Mouse (Mus musculus) kidney, embryonic 14.5 days (tissue): ENCODE measurements around the gene Gmpr2. TPM values are rescaled to one million over a fixed set of nuclear protein-coding genes. Genes with fewer than 3 reads are reported as not detected.

Experiments
- ATAC-seq: fragments of 200-750 bp; cut with Nextera tagmentation; 2 replicates; pipeline ENCODE4 v1.8.0; 2017; ENCODE audit warnings: moderate number of reproducible peaks, mild to moderate bottlenecking, moderate TSS enrichment, moderate library complexity; ENCODE audit not compliant: low FRiP score, low TSS enrichment
- H3K27ac ChIP-seq: fragments of 300-500 bp; sonication (generic); 2 replicates; pipeline ENCODE4 v1.5.1; 2014; ENCODE audit warnings: low read depth, mild to moderate bottlenecking, low read length, moderate library complexity, mixed read lengths
- H3K27me3 ChIP-seq: fragments of 300-500 bp; sonication (generic); 2 replicates; pipeline ENCODE4 v1.6.1; 2014; ENCODE audit warnings: mild to moderate bottlenecking, low read length; ENCODE audit not compliant: control insufficient read depth, insufficient read depth
- H3K36me3 ChIP-seq: fragments of 300-500 bp; sonication (generic); 2 replicates; pipeline ENCODE4 v1.6.1; 2014; ENCODE audit warnings: low read length, mixed read lengths; ENCODE audit not compliant: control insufficient read depth, insufficient read depth
- H3K4me1 ChIP-seq: fragments of 300-500 bp; sonication (generic); 2 replicates; pipeline ENCODE4 v1.6.1; 2014; ENCODE audit warnings: low read length, mixed read lengths; ENCODE audit not compliant: control insufficient read depth, insufficient read depth
- H3K4me2 ChIP-seq: fragments of 300-500 bp; sonication (generic); replicated peaks from 2 replicates; pipeline ENCODE4 v1.6.1; 2014; ENCODE audit warnings: low read depth, mild to moderate bottlenecking, low read length
- H3K4me3 ChIP-seq: fragments of 300-500 bp; sonication (generic); 2 replicates; pipeline ENCODE4 v1.5.1; 2014; ENCODE audit warnings: mild to moderate bottlenecking, low read length
- H3K9ac ChIP-seq: fragments of 300-500 bp; sonication (generic); 2 replicates; pipeline ENCODE4 v1.6.1; 2014; ENCODE audit warnings: low read depth, mild to moderate bottlenecking, low read length, moderate library complexity
- H3K9me3 ChIP-seq: fragments of 300-500 bp; sonication (generic); 2 replicates; pipeline ENCODE4 v1.6.1; 2016; ENCODE audit warnings: low read length; ENCODE audit not compliant: control insufficient read depth
- WGBS: fragments of 180-500 bp; shearing (Covaris S2); extraction: QIAGEN DNeasy Blood & Tissue Kit; methylation state at CpG from one replicate; pipeline ENCODE4 v1.1.7; 2014; 5-methylcytosine and 5-hydroxymethylcytosine counted together
- polyA plus RNA-seq: library from polyadenylated mRNA; unstranded; fragments of >200 nt; fragmentation: Nextera tagmentation; extraction: Ambion mirVana; gene quantifications from 2 replicates; pipeline ENCODE4 v1.2.1, GENCODE M21; 2014

Gmpr2 gene
- polyA plus RNA-seq, 1 experiment from 2014 or later, result 58.4 TPM

DNA sequence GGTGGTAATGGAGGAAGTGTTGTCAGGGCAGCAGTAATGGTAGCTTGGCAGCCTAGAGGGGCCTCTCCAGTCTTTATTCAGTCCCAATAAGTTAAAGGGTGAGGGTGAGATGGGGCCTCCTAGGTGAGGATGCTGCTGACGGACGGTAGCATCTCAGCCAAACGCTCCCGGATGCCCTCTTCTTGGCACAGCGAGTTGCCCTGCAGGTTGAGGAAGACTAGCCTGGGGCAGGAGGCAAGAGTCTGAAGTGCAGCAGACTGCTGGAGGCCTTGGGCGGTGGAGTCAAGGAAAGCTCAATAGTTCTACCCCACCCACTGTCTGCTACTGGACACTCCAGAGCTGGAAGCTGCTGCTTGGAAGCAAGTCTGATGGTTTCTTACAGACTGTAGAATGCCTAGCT, 44.5 kb downstream of the Gmpr2 start:
- 91% methylated on average over 6 of the region's 6 CpGs for WGBS
- H3K4me2 ChIP-seq, result no peak overlapping the region
- no peak overlapping the region for H3K27ac ChIP-seq
- H3K9ac ChIP-seq, result no peak overlapping the region
- 0 out of 2 replicates have a peak, but pooled peaks cover 5% of the 10 kb centered on the region for H3K27me3 ChIP-seq
- no peak for ATAC-seq
- H3K9me3 ChIP-seq, result no peaks in the 10 kb centered on the region
- peaks cover 25% of the 10 kb centered on the region; the same call in 1 of the 2 replicates for H3K36me3 ChIP-seq
- H3K4me3 ChIP-seq, result no peak overlapping the region
- H3K4me1 ChIP-seq, result 0 out of 2 replicates have a peak, but pooled peaks cover 11% of the 10 kb centered on the region

DNA sequence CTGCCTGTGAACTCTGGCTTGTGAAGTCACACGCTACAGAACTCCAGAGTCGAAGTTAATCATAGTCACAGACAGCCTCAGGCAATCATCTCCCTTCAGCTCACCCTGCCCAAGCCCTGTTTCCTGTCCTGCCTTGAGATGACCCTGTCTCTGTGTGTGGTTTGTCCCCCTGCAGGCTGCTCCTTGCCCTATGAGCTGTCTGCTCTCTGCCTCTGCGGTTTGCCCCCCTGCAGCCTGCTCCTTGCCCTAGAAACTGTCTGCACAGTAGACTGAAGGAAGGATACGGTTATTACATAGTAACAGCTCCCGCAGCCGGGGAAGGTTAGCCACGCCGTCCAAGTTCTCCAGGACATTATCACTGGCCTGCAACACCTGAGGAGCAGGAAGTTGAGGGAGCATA, 45.1 kb downstream of the Gmpr2 start:
- no peak for ATAC-seq
- H3K9me3 ChIP-seq, result no peaks in the 10 kb centered on the region
- no peak overlapping the region for H3K4me2 ChIP-seq
- 0 out of 2 replicates have a peak, but pooled peaks cover 5% of the 10 kb centered on the region for H3K27me3 ChIP-seq
- no peak overlapping the region for H3K4me3 ChIP-seq
- no peak overlapping the region for H3K9ac ChIP-seq
- WGBS, result 81% methylated on average over 8 of the region's 8 CpGs
- 0 out of 2 replicates have a peak, but pooled peaks cover 12% of the 10 kb centered on the region for H3K4me1 ChIP-seq
- no peak overlapping the region for H3K27ac ChIP-seq
- H3K36me3 ChIP-seq, result peaks cover 25% of the 10 kb centered on the region; the same call in 1 of the 2 replicates

DNA sequence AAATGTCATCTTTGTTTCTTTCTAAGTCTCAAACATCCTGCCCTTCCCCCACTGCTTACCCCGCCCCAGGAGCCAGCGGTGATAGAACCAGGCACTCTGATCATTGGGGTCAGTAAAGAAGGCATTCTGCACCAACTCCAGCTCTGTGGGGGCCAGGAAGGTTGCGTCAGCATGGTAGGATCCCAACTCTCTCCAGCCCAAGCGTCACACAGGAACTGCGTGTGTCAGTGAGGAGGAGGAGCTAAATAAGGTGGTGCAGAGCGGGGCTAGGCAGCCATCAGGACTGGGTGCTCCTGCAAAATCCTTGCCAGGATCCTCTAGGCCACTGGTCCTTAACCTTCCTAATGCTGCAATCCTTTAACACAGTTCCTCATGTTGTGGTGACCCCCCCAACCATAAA, 48.0 kb downstream of the Gmpr2 start:
- Histone ChIP-seq H3K4me3 (no peak overlapping the region), H3K27ac (no peak overlapping the region), H3K36me3 (peaks cover 25% of the 10 kb centered on the region; the same call in 1 of the 2 replicates), H3K4me2 (no peak overlapping the region), H3K27me3 (no peaks in the 10 kb centered on the region), H3K9ac (no peak overlapping the region), H3K9me3 (no peaks in the 10 kb centered on the region), H3K4me1 (0 out of 2 replicates have a peak, but pooled peaks cover 9% of the 10 kb centered on the region)
- ATAC-seq, result no peak
- 91% methylated on average over 6 of the region's 6 CpGs for WGBS

DNA sequence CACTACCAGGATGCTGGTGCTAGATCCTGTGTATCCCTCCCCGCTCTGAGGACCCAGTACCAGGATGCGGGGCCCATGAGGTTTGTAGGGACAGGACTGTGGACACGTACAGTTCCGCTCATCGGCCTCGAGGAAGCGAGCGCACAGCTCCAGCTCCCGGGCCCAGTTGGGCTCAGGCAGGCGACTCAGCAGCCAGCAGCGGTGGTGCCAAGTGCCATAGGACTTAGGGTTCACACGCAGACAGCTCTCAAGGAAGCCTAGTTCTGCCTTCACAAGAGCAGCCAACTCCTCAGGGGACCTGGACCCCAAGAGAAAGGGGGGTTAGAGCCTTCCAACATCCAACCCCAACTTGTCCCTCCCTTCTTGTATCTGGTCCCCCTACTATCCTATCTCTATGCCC, 48.9 kb downstream of the Gmpr2 start:
- no peak overlapping the region; the same call in 1 of the 2 replicates for H3K4me2 ChIP-seq
- peaks cover 25% of the 10 kb centered on the region; the same call in 1 of the 2 replicates for H3K36me3 ChIP-seq
- 93% methylated on average over 12 of the region's 12 CpGs for WGBS
- no peaks in the 10 kb centered on the region for H3K27me3 ChIP-seq
- H3K4me3 ChIP-seq, result no peak overlapping the region
- no peak overlapping the region for H3K27ac ChIP-seq
- H3K9ac ChIP-seq, result no peak overlapping the region
- no peaks in the 10 kb centered on the region for H3K9me3 ChIP-seq
- 0 out of 2 replicates have a peak, but pooled peaks cover 9% of the 10 kb centered on the region for H3K4me1 ChIP-seq
- ATAC-seq, result no peak

GRCm38 (mm10) chr14:55721076-55721475, 49.3 kb downstream of the Gmpr2 start:
- Histone ChIP-seq H3K9ac (no peak overlapping the region; the same call in 1 of the 2 replicates), H3K27ac (no peak overlapping the region), H3K4me3 (peak overlapping the region; percentile 83; the same call in 1 of the 2 replicates), H3K4me1 (0 out of 2 replicates have a peak, but pooled peaks cover 9% of the 10 kb centered on the region), H3K9me3 (no peaks in the 10 kb centered on the region), H3K36me3 (peaks cover 23% of the 10 kb centered on the region; the same call in 1 of the 2 replicates), H3K27me3 (no peaks in the 10 kb centered on the region), H3K4me2 (peak overlapping the region; percentile 73)
- ATAC-seq, result no peak
- WGBS, result 82% methylated on average over 6 of the region's 6 CpGs

- Histone ChIP-seq H3K9ac (peak within 1 kb of the TSS; percentile 77), H3K4me2 (peak within 1 kb of the TSS; percentile 73), H3K9me3 (no peaks in the 10 kb centered on the region), H3K4me1 (0 out of 2 replicates have a peak, but pooled peaks cover 9% of the 10 kb centered on the region), H3K4me3 (peak within 1 kb of the TSS; percentile 83), H3K27me3 (no peaks in the 10 kb centered on the region), H3K36me3 (peaks cover 18% of the 10 kb centered on the region; the same call in 1 of the 2 replicates), H3K27ac (peak within 1 kb of the TSS; percentile 83; the same call in 1 of the 2 replicates)
- ATAC-seq, result peak; percentile 96
- under 1% methylated on average over 47 of the region's 50 CpGs for WGBS
Measured at GRCm38 (mm10) chr14:55721700-55722437, 50.1 kb downstream of the Gmpr2 start, which contains the start of gene Rabggta. Gene Rabggta (minus strand): TSS chr14:55722263.

DNA sequence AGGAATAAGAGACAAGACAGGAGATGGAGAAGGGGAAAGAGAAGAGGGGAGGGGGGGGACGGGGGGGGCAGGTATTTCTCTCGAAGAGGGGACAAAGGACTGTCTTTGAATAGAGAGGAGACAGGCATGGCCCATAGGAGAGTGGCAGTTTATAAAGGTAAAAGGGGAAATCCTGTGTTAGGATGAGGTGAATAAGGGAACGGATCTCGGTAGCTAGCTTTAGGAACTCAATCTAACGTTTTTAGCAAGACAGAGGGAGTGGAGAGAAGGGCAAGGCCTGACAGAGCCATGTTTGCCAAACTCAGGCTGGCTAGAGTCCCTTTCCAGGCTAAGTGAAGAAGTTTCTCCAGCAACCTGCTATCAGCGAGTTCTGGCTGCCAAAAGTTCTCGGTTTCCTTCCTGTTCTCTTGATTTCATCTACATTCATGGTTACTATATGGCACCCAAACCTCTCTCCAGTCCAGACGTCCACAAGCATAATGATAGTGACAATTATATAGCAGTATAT, 50.8 kb downstream of the Gmpr2 start:
- Histone ChIP-seq H3K36me3 (peaks cover 12% of the 10 kb centered on the region; the same call in 1 of the 2 replicates), H3K27ac (no peak overlapping the region), H3K4me2 (peak overlapping the region; percentile 73), H3K9me3 (no peaks in the 10 kb centered on the region), H3K9ac (peak overlapping the region; percentile 77; the same call in 1 of the 2 replicates), H3K27me3 (no peaks in the 10 kb centered on the region), H3K4me3 (peak overlapping the region; percentile 83), H3K4me1 (0 out of 2 replicates have a peak, but pooled peaks cover 9% of the 10 kb centered on the region)
- ATAC-seq, result peak; percentile 10; the same call in 1 of the 2 replicates
- WGBS, result 51% methylated on average over 8 of the region's 8 CpGs

DNA sequence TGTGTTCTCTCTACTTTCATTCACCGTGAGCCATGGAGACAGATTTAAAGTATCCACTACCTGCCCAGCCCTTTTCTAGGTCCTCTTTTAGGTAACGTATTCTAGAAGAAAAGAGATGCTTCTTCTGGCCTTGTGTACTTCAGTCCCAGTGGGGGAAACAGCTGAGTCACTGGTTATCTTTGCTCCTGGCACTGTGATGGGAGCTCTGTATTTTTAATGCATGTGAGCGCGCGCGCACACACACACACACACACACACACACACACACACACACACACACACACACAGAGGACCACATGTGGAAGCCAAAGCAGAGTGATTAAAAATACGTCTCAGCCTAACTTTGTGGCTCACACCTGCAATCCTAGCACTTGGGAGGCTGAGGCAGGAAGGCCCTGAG, 51.7 kb downstream of the Gmpr2 start:
- Histone ChIP-seq H3K4me1 (0 out of 2 replicates have a peak, but pooled peaks cover 9% of the 10 kb centered on the region), H3K27me3 (no peaks in the 10 kb centered on the region), H3K4me3 (no peak overlapping the region), H3K4me2 (no peak overlapping the region), H3K36me3 (peaks cover 9% of the 10 kb centered on the region; the same call in 1 of the 2 replicates), H3K27ac (no peak overlapping the region), H3K9me3 (no peaks in the 10 kb centered on the region), H3K9ac (no peak overlapping the region)
- WGBS, result 92% methylated on average over 7 of the region's 7 CpGs
- no peak for ATAC-seq
